Mouse (Mus musculus): ENCODE measurements at regions not wholly inside any gene's neighbourhood (a gene's known extent, or its start where the extent isn't known, plus 50 kb on each side); places are given as distances from the start of the nearest gene placed in this dataset.

DNA sequence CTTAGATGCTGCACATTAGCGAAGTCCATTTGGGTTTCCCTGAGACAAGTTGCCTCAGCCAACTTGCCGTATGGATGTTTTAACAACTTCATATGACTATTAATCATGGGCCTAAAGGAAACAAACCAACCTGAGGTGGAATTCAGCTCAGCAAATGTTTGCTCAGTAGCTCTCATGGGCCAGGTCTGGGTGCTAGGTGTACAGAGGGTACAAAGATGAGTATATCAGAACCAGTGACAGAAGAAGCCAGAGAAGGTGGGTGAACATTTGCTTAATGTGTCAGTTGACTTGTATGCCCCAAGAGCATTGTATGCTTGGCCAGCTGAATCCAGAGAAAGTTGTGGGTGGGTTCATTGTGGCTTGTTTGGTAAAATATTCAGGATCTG is 53.8 kb upstream of the Bmp2 start:
- no peak for DNase-seq (ENCODE audit: low spot score)

GRCm38 (mm10) chr2:133498717-133499143 is 53.2 kb upstream of the Bmp2 start:
- DNase-seq (ENCODE audit: low spot score) = no peak

DNA sequence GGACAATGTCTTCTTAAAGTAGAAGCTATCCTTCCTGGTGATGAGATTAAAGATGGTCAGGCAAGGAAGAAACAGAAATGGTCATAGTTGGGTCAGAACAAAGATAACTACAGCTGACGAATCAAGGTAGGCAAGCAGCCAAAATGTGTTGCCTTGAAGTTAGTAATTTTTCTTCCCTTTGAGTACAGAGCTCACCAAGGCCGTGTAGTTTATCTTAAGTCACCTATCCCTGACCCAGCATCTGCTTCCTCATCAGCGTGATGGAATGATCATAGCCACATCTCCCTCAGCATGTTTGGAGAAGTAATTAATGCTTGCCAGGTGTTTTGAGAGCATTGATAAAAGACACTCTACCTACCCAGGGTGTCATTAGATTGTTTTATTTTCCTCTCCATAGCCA is 52.1 kb upstream of the Bmp2 start:
- DNase-seq (ENCODE audit: low spot score) = no peak
